Mouse (Mus musculus) hindbrain, embryonic 16.5 days (tissue): Measurements from ENCODE around the gene Cabin1. TPM values are rescaled to one million over a fixed set of nuclear protein-coding genes. Genes with fewer than 3 reads are reported as not detected.

ENCODE experiments used
- ATAC-seq: fragments of 200-750 bp; cut with Nextera tagmentation; 2 replicates; pipeline ENCODE4 v1.8.0; 2017; ENCODE audit warnings: moderate TSS enrichment, moderate library complexity
- H3K27ac ChIP-seq: fragments of 300-500 bp; sonication (generic); 2 replicates; pipeline ENCODE4 v1.5.1; 2014; ENCODE audit warnings: low read depth, mild to moderate bottlenecking, control low read depth, low read length, moderate library complexity
- H3K27me3 ChIP-seq: fragments of 300-500 bp; sonication (generic); replicated peaks from 2 replicates; pipeline ENCODE4 v1.6.1; 2014; ENCODE audit warnings: low read length; ENCODE audit not compliant: control insufficient read depth, insufficient read depth
- H3K36me3 ChIP-seq: fragments of 300-500 bp; sonication (generic); 2 replicates; pipeline ENCODE4 v1.6.1; 2014; ENCODE audit warnings: mild to moderate bottlenecking, low read length, moderate library complexity, mixed read lengths; ENCODE audit not compliant: control insufficient read depth, insufficient read depth
- H3K4me1 ChIP-seq: fragments of 300-500 bp; sonication (generic); 2 replicates; pipeline ENCODE4 v1.6.1; 2014; ENCODE audit warnings: low read depth, low read length; ENCODE audit not compliant: control insufficient read depth, insufficient read depth
- H3K4me2 ChIP-seq: fragments of 300-500 bp; sonication (generic); 2 replicates; pipeline ENCODE4 v1.6.1; 2014; ENCODE audit warnings: mild to moderate bottlenecking, low read length, control low read depth, moderate library complexity
- H3K4me3 ChIP-seq: fragments of 300-500 bp; sonication (generic); 2 replicates; pipeline ENCODE4 v1.5.1; 2014; ENCODE audit warnings: mild to moderate bottlenecking, low read length, control low read depth, moderate library complexity
- H3K9ac ChIP-seq: fragments of 300-500 bp; sonication (generic); 2 replicates; pipeline ENCODE4 v1.6.1; 2014; ENCODE audit warnings: low read depth, mild to moderate bottlenecking, control low read depth, low read length, moderate library complexity
- H3K9me3 ChIP-seq: fragments of 300-500 bp; sonication (generic); 2 replicates; pipeline ENCODE4 v1.6.1; 2014; ENCODE audit warnings: mild to moderate bottlenecking, low read length, moderate library complexity; ENCODE audit not compliant: control insufficient read depth
- WGBS: fragments of 180-500 bp; shearing (Covaris S2); extraction: QIAGEN DNeasy Blood & Tissue Kit; methylation state at CpG from one replicate; pipeline ENCODE4 v1.1.7; 2014; 5-methylcytosine and 5-hydroxymethylcytosine counted together
- polyA plus RNA-seq: library from polyadenylated mRNA; unstranded; fragments of >200 nt; fragmentation: Nextera tagmentation; extraction: Ambion mirVana; gene quantifications from 2 replicates; pipeline ENCODE4 v1.2.1, GENCODE M21; 2015

Gene Cabin1
- polyA plus RNA-seq, 1 experiment from 2014 or later = 30.9 TPM

DNA sequence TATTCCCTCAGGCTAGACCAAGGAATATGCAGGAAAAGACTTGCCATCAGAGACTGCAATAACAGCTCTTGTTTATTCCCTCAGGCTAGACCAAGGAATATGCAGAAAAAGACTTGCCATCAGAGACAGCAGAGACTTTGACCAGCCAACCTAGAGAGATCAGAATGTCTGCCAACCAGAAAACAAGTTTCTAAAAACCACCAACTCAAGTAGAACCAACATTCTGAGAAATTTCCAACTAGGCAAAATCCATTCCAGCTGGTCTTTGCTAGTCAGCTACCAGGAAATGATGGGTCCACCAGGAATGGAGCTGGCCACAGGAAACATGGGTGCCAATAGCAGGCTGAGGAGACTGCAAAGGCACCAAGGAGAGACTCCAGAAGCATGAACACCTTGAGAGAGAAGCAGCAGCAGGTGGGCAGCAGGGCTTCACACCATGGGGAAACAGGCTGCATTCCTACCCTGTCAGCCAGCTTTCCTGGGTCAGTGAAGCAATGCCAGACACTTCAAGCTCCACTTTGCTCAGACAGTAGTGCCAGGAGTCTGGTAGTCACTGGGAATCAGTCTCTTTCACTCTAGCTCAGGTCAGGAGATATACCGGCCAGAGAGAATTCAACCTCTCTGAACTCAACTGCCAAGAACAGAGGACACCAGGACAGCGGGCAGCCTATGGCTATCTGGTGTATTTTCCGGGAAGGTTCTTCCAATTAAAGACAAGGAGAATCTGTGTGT, 56.1 kb downstream of the Cabin1 start:
- Histone ChIP-seq H3K9me3 (no peaks in the 10 kb centered on the region), H3K4me3 (no peak overlapping the region), H3K27ac (no peak overlapping the region; the same call in 1 of the 2 replicates), H3K4me2 (no peak overlapping the region), H3K27me3 (no peaks in the 10 kb centered on the region), H3K9ac (no peak overlapping the region; the same call in 1 of the 2 replicates), H3K4me1 (peaks cover 6% of the 10 kb centered on the region), H3K36me3 (peaks cover 12% of the 10 kb centered on the region)
- no peak for ATAC-seq
- WGBS = 69% methylated on average over 3 of the region's 3 CpGs

DNA sequence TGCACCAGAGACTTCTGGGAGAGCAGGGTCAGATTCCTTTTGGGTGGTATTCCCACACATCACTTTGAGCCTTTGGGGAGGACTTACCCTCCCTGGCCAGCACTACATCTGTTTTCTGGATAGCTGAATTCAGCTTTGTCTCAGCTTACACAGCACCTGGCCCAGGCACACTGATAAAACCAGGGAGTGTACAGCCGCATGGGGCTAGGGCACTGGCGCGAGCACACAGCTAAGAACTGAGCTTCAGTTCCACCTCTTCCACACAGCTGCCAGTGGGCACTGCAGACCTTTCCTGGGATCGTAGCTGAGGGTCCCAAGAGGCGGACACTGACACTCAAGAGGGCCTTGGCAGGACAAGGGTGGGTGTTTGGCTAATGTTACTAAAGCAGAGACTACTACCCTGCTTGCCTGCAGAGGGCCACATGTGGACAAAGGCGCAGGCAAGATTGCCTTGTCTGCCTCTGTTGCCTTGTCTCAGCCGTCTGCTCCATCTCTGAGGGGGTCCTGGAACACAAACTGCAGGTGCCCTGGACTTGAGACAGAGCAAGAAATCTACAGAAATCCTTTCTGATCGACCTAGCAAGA, 57.4 kb downstream of the Cabin1 start:
- ATAC-seq = no peak
- H3K4me1 ChIP-seq = peaks cover 6% of the 10 kb centered on the region
- H3K27ac ChIP-seq = no peak overlapping the region
- H3K9ac ChIP-seq = no peak overlapping the region
- H3K4me2 ChIP-seq = no peak overlapping the region
- H3K27me3 ChIP-seq = no peaks in the 10 kb centered on the region
- no peaks in the 10 kb centered on the region for H3K9me3 ChIP-seq
- no peak overlapping the region for H3K4me3 ChIP-seq
- H3K36me3 ChIP-seq = peaks cover 7% of the 10 kb centered on the region; the same call in 1 of the 2 replicates
- 86% methylated on average over 8 of the region's 8 CpGs for WGBS

DNA sequence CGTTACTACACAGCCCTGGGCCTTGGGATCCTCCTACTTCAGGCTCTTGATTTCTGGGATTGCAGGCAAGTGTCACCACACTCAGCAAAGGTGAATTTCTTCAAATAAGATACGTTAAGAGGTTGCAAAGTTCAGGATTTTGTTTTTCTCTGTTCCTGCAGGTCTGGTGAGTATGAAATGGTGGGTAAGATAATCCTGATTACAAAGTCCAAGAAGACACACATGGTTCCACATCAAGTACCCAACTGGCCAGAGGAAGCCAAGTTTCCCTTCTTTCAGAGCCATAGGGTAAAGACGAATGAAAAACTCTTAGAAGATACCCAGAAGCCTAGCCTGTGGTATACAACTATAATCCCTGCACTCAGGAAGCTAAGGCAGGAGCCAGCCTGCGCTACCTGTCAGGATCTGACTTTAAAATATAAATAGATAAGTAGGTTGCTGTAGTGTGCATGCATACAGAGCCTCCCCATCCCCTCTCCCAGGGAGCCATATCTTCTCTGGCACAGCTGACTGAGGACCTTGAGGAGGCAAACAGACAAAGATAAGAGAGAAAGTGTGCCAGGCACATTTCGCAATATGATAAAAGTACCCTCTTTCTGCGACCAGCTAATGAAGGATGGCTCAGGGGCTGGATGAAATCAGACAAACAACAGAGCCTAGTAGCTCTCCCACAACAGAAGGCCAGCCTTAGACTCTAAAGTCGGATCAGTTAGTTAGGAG, 58.3 kb downstream of the Cabin1 start:
- H3K4me2 ChIP-seq = no peak overlapping the region
- H3K27me3 ChIP-seq = no peaks in the 10 kb centered on the region
- peaks cover 6% of the 10 kb centered on the region for H3K4me1 ChIP-seq
- H3K36me3 ChIP-seq = peaks cover 3% of the 10 kb centered on the region; the same call in 1 of the 2 replicates
- no peak overlapping the region for H3K4me3 ChIP-seq
- no peak overlapping the region for H3K9ac ChIP-seq
- ATAC-seq = no peak
- WGBS = 85% methylated on average over 7 of the region's 7 CpGs
- H3K9me3 ChIP-seq = no peaks in the 10 kb centered on the region
- no peak overlapping the region for H3K27ac ChIP-seq

- H3K4me3 ChIP-seq = no peak overlapping the region
- peak; percentile 92 for ATAC-seq
- H3K9me3 ChIP-seq = no peaks in the 10 kb centered on the region
- no peaks in the 10 kb centered on the region for H3K27me3 ChIP-seq
- no peak overlapping the region for H3K9ac ChIP-seq
- H3K36me3 ChIP-seq = peaks cover 3% of the 10 kb centered on the region; the same call in 1 of the 2 replicates
- peaks cover 6% of the 10 kb centered on the region for H3K4me1 ChIP-seq
- H3K27ac ChIP-seq = peak overlapping the region; percentile 48
- H3K4me2 ChIP-seq = peak overlapping the region; percentile 3; the same call in 1 of the 2 replicates
- WGBS = 45% methylated on average over 15 of the region's 15 CpGs
Measured at GRCm38 (mm10) chr10:75704212-75705185, 59.6 kb downstream of the Cabin1 start.

- Histone ChIP-seq H3K27ac (no peak overlapping the region), H3K36me3 (peaks cover 6% of the 10 kb centered on the region), H3K27me3 (no peaks in the 10 kb centered on the region), H3K4me3 (no peak overlapping the region), H3K9me3 (no peaks in the 10 kb centered on the region), H3K4me2 (no peak overlapping the region), H3K9ac (no peak overlapping the region), H3K4me1 (peaks cover 6% of the 10 kb centered on the region)
- no peak for ATAC-seq
- 62% methylated on average over 1 of the region's 1 CpGs for WGBS
Measured at GRCm38 (mm10) chr10:75703504-75703903, 60.6 kb downstream of the Cabin1 start.

- peaks cover 6% of the 10 kb centered on the region for H3K4me1 ChIP-seq
- H3K27ac ChIP-seq = no peak overlapping the region
- no peak for ATAC-seq
- no peak overlapping the region for H3K9ac ChIP-seq
- WGBS = 94% methylated on average over 2 of the region's 2 CpGs
- no peak overlapping the region for H3K4me3 ChIP-seq
- no peaks in the 10 kb centered on the region for H3K27me3 ChIP-seq
- no peaks in the 10 kb centered on the region for H3K9me3 ChIP-seq
- no peak overlapping the region for H3K4me2 ChIP-seq
- peaks cover 6% of the 10 kb centered on the region for H3K36me3 ChIP-seq
Measured at GRCm38 (mm10) chr10:75702494-75702893, 61.6 kb downstream of the Cabin1 start.

DNA sequence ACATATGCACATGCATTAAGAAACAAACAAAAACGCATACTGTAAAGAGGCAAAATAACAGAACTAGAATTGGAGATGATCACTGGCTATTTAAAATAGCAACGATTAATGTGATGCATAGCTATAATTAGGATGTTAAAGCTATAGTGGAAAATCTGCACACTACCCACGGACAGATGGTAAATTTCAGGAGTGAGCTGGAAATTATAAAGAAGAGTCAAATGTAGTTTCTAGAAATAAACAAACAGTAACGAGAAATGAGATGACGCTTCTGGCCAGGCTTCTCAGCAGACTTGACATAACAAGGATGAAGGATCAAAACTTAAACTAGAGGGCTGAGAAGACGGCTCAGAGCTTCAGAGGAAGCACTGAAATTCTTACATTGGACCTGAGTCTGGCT, 62.9 kb downstream of the Cabin1 start:
- no peak overlapping the region for H3K9ac ChIP-seq
- WGBS = 90% methylated on average over 6 of the region's 6 CpGs
- no peak overlapping the region for H3K4me3 ChIP-seq
- ATAC-seq = no peak
- no peaks in the 10 kb centered on the region for H3K9me3 ChIP-seq
- peaks cover 6% of the 10 kb centered on the region for H3K36me3 ChIP-seq
- H3K4me2 ChIP-seq = no peak overlapping the region
- H3K4me1 ChIP-seq = peaks cover 6% of the 10 kb centered on the region
- no peaks in the 10 kb centered on the region for H3K27me3 ChIP-seq
- H3K27ac ChIP-seq = no peak overlapping the region

GRCm38 (mm10) chr10:75697693-75698092, 66.4 kb downstream of the Cabin1 start:
- no peak for ATAC-seq
- peaks cover 14% of the 10 kb centered on the region for H3K36me3 ChIP-seq
- no peaks in the 10 kb centered on the region for H3K27me3 ChIP-seq
- no peaks in the 10 kb centered on the region for H3K9me3 ChIP-seq
- no peaks in the 10 kb centered on the region for H3K4me1 ChIP-seq
- WGBS = 88% methylated on average over 3 of the region's 3 CpGs
- no peak overlapping the region for H3K27ac ChIP-seq
- no peak overlapping the region for H3K4me3 ChIP-seq
- H3K4me2 ChIP-seq = no peak overlapping the region
- H3K9ac ChIP-seq = no peak overlapping the region
